Mouse (Mus musculus): ENCODE data around the gene Imp3. TPM values are rescaled to one million over a fixed set of nuclear protein-coding genes. Genes with fewer than 3 reads are reported as not detected.

Gene Imp3
- polyA plus RNA-seq (2012; rRNA removed) = 90.2 and 92.3 TPM in 2 replicates

DNA sequence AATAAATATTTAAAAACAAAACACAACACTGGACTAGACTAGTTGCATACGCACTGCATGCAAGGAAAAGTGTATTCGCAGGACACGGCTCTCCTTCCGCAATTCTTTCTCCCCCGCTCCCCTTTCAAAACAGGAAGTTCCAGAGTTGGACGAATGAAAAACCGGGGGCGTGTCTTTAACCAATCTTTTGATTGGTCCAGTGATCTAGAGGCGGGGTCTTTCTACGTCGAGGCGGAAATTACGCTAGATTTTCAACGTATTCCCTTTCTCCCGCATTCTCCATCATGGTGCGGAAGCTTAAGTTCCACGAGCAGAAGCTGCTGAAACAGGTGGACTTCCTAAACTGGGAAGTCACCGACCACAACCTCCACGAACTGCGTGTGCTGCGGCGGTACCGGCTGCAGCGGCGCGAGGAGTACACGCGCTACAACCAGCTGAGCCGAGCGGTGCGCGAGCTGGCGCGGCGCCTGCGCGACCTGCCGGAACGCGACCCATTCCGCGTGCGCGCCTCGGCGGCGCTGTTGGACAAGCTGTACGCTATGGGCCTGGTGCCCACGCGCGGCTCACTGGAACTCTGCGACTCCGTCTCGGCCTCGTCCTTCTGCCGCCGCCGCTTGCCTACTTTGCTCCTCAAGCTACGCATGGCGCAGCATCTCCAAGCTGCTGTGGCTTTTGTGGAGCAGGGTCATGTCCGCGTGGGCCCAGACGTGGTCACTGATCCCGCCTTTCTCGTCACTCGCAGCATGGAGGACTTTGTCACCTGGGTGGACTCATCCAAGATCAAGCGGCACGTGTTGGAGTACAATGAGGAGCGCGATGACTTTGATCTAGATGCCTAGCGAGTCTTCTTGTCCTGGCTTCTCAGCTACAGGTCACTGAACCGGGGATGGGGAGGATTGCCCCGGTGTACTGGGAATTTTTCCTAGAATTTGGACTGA is at the start of gene Imp3:
Gene Imp3 (plus strand): TSS at position 253 of the 938 bp plus-strand sequence.

DNA sequence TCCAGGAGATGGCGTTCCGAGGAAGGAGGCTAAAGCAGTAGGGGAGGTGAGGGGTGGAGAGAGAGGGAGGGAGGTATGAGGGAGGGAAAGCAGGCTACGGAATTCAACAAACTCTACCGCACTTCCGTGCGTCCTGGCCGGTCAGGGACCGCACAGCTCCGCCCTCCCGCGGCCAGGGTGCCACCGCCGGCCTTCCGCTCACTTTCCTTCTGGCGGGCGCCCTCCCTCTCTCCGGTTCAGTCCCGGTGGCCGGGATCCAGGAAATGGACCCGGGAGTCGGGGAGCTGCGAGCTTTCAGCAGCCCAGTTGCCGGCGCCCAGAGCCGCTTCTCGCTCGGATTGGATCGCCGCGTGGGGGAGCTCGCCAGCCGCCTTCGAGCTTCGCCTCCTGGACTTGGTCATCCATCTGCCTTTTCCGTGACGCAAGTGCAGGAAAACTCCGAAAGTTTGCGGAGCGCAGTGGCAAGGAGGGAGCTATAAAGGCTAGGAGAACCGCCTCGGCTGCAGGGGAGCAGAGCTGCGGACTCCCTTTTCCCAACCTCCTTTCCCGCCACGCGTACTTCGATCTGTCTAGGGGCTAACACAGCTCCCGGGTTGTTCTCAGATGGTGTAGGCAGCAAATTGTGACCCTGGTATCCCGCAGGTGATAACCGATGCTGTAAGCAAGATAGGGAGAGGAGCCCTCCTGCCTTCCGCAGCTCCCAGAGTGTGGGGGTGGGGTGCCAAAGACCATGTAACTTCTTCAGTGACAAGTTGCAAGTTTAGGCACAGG is 9.0 kb upstream of the Imp3 start, which contains the start of gene Snx33:
Gene Snx33 (minus strand): TSS at position 331 of the 771 bp plus-strand sequence.

DNA sequence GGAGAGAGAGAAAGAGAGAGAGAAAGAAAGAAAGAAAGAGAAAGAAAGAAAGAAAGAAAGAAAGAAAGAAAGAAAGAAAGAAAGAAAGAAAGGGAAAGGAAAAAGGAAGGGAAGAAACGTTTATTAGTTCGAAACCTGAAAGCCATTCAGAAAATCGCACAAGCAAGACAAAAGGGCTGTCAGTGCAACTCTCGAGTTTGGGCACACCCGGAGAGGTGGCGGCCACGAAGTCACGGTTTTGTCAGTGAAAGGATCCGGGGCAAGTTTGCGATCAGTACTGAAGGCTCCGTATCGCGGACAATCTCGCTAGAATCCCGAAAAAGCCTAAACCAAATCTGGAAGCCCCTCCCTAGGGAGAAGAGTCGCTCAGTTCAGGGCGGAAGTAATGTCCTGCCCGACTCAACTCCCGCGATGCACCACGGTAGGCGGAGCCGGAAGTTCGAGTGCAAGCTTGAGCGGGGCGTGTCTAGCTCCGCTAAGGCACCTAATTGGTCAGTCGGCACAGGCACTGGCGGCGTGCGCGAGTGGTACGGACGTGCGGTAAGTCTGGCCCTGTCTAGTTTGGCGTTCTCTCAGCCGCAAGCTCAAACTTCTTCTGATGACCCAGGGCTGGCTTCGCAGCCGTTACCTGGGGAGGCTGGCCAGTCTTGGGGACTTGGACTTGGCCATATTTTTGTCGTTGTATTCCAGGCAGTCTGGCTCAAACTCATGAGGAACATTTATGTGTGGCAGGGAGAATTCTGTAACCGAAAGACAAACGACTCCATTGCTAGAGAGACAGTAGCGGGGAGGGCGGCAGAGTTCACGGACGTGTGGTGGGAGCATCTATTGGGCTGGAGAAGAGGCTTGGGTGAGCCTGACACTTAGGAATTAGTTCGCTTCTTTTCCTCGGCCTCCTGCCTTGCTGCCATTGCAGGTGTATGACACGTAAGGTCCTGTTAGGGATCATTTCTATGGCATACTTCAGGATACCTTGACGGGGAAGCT is 13.4 kb downstream of the Imp3 start, which contains the start of gene Snupn:
Gene Snupn (plus strand): TSS at position 465 of the 987 bp plus-strand sequence.

Other genes starting within 250 kb of the Imp3 start
- gene Lingo1, start 141.0 kb upstream of the Imp3 start, polyA plus RNA-seq (2012; rRNA removed) = 0.53 and 0.54 TPM in 2 replicates
- not detected in 2 replicates for gene Odf3l1, start 72.8 kb upstream of the Imp3 start, polyA plus RNA-seq (2012; rRNA removed)
- gene Cspg4, start 72.4 kb upstream of the Imp3 start, polyA plus RNA-seq (2012; rRNA removed) = 0.25 and 0.28 TPM in 2 replicates
- gene Snx33, start 9.1 kb upstream of the Imp3 start, polyA plus RNA-seq (2012; rRNA removed) = 2.5 and 2.7 TPM in 2 replicates
- 5.0 and 5.1 TPM in 2 replicates for gene Snupn, start 13.4 kb downstream of the Imp3 start, polyA plus RNA-seq (2012; rRNA removed)
- gene Ptpn9, start 57.4 kb downstream of the Imp3 start, polyA plus RNA-seq (2012; rRNA removed) = 7.6 and 7.7 TPM in 2 replicates
- gene Sin3a, start 134.6 kb downstream of the Imp3 start, polyA plus RNA-seq (2012; rRNA removed) = 14.4 and 15.5 TPM in 2 replicates
- 29.1 and 32.7 TPM in 2 replicates for gene Man2c1, start 193.2 kb downstream of the Imp3 start, polyA plus RNA-seq (2012; rRNA removed)
- 3.2 and 3.4 TPM in 2 replicates for gene Neil1, start 210.8 kb downstream of the Imp3 start, polyA plus RNA-seq (2012; rRNA removed)
- 48.2 and 50.6 TPM in 2 replicates for gene Commd4, start 220.9 kb downstream of the Imp3 start, polyA plus RNA-seq (2012; rRNA removed)